Comparison of ENCODE assay signal across 9 mouse cellular contexts in genomic region chr14:84444663-84445502, GRCm38 (mm10). TPM values are rescaled to one million over a fixed set of nuclear protein-coding genes. Genes with fewer than 3 reads are reported as not detected.
DNase-seq lines count a peak whose midpoint lies in the region; ATAC-seq lines count a peak whose summit lies in the region.
"Had no signal": no experiment of that assay in that cellular context is flagged by ENCODE, and none has a peak within 500 bp of the region (broad histone marks: within the 10 kb centered on the region; RNA-seq: fewer than 3 reads in every experiment).

No protein-coding gene starts in this region.

- peak overlapping the region; percentile 92 for H3K4me2 ChIP-seq in heart, embryonic 12.5 days
- peak overlapping the region; percentile 81 for H3K4me2 ChIP-seq in kidney, embryonic 16.5 days (replicated peaks; ENCODE audit: low read depth, low read length)
- peak overlapping the region; percentile 93 for H3K4me2 ChIP-seq in limb, embryonic 15.5 days
- H3K4me2 ChIP-seq in neural tube, embryonic 15.5 days, result peak overlapping the region; percentile 81

- H3K4me3 ChIP-seq in heart, embryonic 12.5 days, result peak overlapping the region; percentile 76
- peak overlapping the region; percentile 58 for H3K4me3 ChIP-seq in kidney, embryonic 16.5 days (ENCODE audit: low read length)
- peak overlapping the region; percentile 57 for H3K4me3 ChIP-seq in limb, embryonic 15.5 days
- H3K4me3 ChIP-seq in neural tube, embryonic 15.5 days (replicated peaks), result peak overlapping the region; percentile 68
- H3K4me3 ChIP-seq: erythroblast, embryonic 14.5 days had no signal

- no peaks in the 10 kb centered on the region for H3K9me3 ChIP-seq in heart, embryonic 12.5 days (replicated peaks)
- H3K9me3 ChIP-seq in kidney, embryonic 16.5 days (ENCODE audit: low read length), result no peaks in the 10 kb centered on the region
- H3K9me3 ChIP-seq in limb, embryonic 15.5 days, result no peaks in the 10 kb centered on the region
- no peaks in the 10 kb centered on the region for H3K9me3 ChIP-seq in neural tube, embryonic 15.5 days (replicated peaks)

- H3K27me3 ChIP-seq in heart, embryonic 12.5 days (replicated peaks), result peaks cover 20% of the 10 kb centered on the region
- H3K27me3 ChIP-seq in kidney, embryonic 16.5 days (ENCODE audit: insufficient read depth, low read length), result peaks cover 41% of the 10 kb centered on the region
- H3K27me3 ChIP-seq in limb, embryonic 15.5 days, result peaks cover 48% of the 10 kb centered on the region
- no peaks in the 10 kb centered on the region for H3K27me3 ChIP-seq in neural tube, embryonic 15.5 days (replicated peaks)

- peak overlapping the region; percentile 18 for H3K9ac ChIP-seq in heart, embryonic 12.5 days
- H3K9ac ChIP-seq in kidney, embryonic 16.5 days (replicated peaks; ENCODE audit: low read length), result peak overlapping the region; percentile 56
- peak overlapping the region; percentile 35; the same call in 1 of the 2 replicates for H3K9ac ChIP-seq in limb, embryonic 15.5 days
- H3K9ac ChIP-seq in neural tube, embryonic 15.5 days (replicated peaks), result peak overlapping the region; percentile 69

- peaks cover 26% of the 10 kb centered on the region for H3K4me1 ChIP-seq in heart, embryonic 12.5 days (replicated peaks)
- peaks cover 37% of the 10 kb centered on the region for H3K4me1 ChIP-seq in kidney, embryonic 16.5 days (ENCODE audit: insufficient read depth, low read length)
- H3K4me1 ChIP-seq in limb, embryonic 15.5 days, result peaks cover 47% of the 10 kb centered on the region
- peaks cover 13% of the 10 kb centered on the region for H3K4me1 ChIP-seq in neural tube, embryonic 15.5 days

- WGBS in heart, embryonic 12.5 days, result under 1% methylated on average over 21 of the region's 21 CpGs
- WGBS in kidney, embryonic 16.5 days, result under 1% methylated on average over 20 of the region's 21 CpGs
- WGBS in limb, embryonic 15.5 days, result 1% methylated on average over 21 of the region's 21 CpGs
- WGBS in neural tube, embryonic 15.5 days, result 1% methylated on average over 20 of the region's 21 CpGs

- ATAC-seq in CD4-positive, CD25-positive, alpha-beta regulatory T cell, adult 4 months, result no peak
- ATAC-seq in heart, embryonic 12.5 days (ENCODE audit: insufficient number of reproducible peaks, low FRiP score), result no peak
- no peak for ATAC-seq in kidney, embryonic 16.5 days (ENCODE audit: low FRiP score, low TSS enrichment)
- ATAC-seq in limb, embryonic 15.5 days (ENCODE audit: insufficient number of reproducible peaks, low FRiP score, low TSS enrichment, low read depth), result no peak
- ATAC-seq in neural tube, embryonic 15.5 days (ENCODE audit: low FRiP score), result peak; percentile 40

- DNase-seq in CD4-positive, CD25-positive, alpha-beta regulatory T cell, adult 2 months (ENCODE audit: low read depth, low spot score), result peak; percentile 1
- peak; percentile 11 to 17 for DNase-seq in cerebellum, postnatal 36 days
- no peak for DNase-seq in urinary bladder, adult 2 months (ENCODE audit: low spot score)

- no peak overlapping the region for H3K27ac ChIP-seq in heart, embryonic 12.5 days (ENCODE audit: poor library complexity, severe bottlenecking)
- 0 out of 2 replicates have a peak overlapping the region, but pooled peaks have one; percentile 24 for H3K27ac ChIP-seq in kidney, embryonic 16.5 days (ENCODE audit: low read length)
- peak overlapping the region; percentile 50 for H3K27ac ChIP-seq in limb, embryonic 15.5 days
- H3K27ac ChIP-seq in neural tube, embryonic 15.5 days (replicated peaks), result peak overlapping the region; percentile 86

- H3K36me3 ChIP-seq in heart, embryonic 12.5 days, result no peaks in the 10 kb centered on the region
- H3K36me3 ChIP-seq in kidney, embryonic 16.5 days (ENCODE audit: insufficient read depth, low read length), result no peaks in the 10 kb centered on the region
- H3K36me3 ChIP-seq in limb, embryonic 15.5 days, result no peaks in the 10 kb centered on the region
- no peaks in the 10 kb centered on the region for H3K36me3 ChIP-seq in neural tube, embryonic 15.5 days

RNA-seq across cellular contexts. Expression of gene Pcdh17, which starts 1.5 kb away (rescaled TPM):
- under 1 TPM; 0.13 TPM for polyA plus RNA-seq in CD4-positive, CD25-positive, alpha-beta regulatory T cell, adult 4 months (2017; shearing (Covaris generic))
- 1.7 and 1.8 TPM in 2 replicates for polyA plus RNA-seq in heart, embryonic 12.5 days (2016; fragmentation: Nextera tagmentation; extraction: Ambion mirVana)
- 7.6 and 8.2 TPM in 2 replicates for polyA plus RNA-seq in kidney, embryonic 16.5 days (2015; fragmentation: Nextera tagmentation; extraction: Ambion mirVana)
- 4.1 and 5.3 TPM in 2 replicates for polyA plus RNA-seq in limb, embryonic 15.5 days (2015; fragmentation: Nextera tagmentation; extraction: Ambion mirVana)
- polyA plus RNA-seq in neural tube, embryonic 15.5 days (2015; fragmentation: Nextera tagmentation; extraction: Ambion mirVana), result 28.6 and 32.8 TPM in 2 replicates
- polyA plus RNA-seq in urinary bladder, adult 2 months (2012; rRNA removed), result 1.0 and 1.5 TPM in 2 replicates
- polyA plus RNA-seq: erythroblast, embryonic 14.5 days had no signal

Comparison
In these comparisons a context has a peak if more than half of its experiments do, and no peak if none do; other contexts are left out.
1. H3K9ac ChIP-seq: peak in every context shown above with its lines; median percentile 69 in neural tube, embryonic 15.5 days; 56 in kidney, embryonic 16.5 days; 35 in limb, embryonic 15.5 days; 18 in heart, embryonic 12.5 days.